9 mouse cellular contexts compared by ENCODE assay signal in genomic region chr6:117279786-117280411, GRCm38 (mm10).
A peak's percentile ranks its signal among the peaks of the same experiment; 100 is the strongest.
DNase-seq lines count a peak whose midpoint lies in the region; ATAC-seq lines count a peak whose summit lies in the region.
"Had no signal": no experiment of that assay in that cellular context is flagged by ENCODE, and none has a peak within 500 bp of the region (broad histone marks: within the 10 kb centered on the region; RNA-seq: fewer than 3 reads in every experiment).

No protein-coding gene starts in this region.

- no peak overlapping the region for H3K4me2 ChIP-seq in hindbrain, embryonic 15.5 days

- ATAC-seq in frontal cortex, adult (ENCODE audit: low TSS enrichment), result peak; percentile 69
- peak; percentile 74 for ATAC-seq in hindbrain, embryonic 15.5 days (ENCODE audit: low FRiP score, low read depth)
- no peak for ATAC-seq in CD4-positive, CD25-positive, alpha-beta regulatory T cell, adult 4 months

- H3K9me3 ChIP-seq in hindbrain, embryonic 15.5 days, result no peaks in the 10 kb centered on the region

- H3K36me3 ChIP-seq in hindbrain, embryonic 15.5 days, result no peaks in the 10 kb centered on the region

- H3K27me3 ChIP-seq in hindbrain, embryonic 15.5 days, result no peaks in the 10 kb centered on the region

- H3K4me1 ChIP-seq in hindbrain, embryonic 15.5 days (replicated peaks), result peaks cover 9% of the 10 kb centered on the region

- no peak overlapping the region for H3K27ac ChIP-seq in hindbrain, embryonic 15.5 days (replicated peaks)
- H3K27ac ChIP-seq: left cerebral cortex, adult 2 months had no signal

- DNase-seq in frontal cortex, postnatal 25 days (ENCODE audit: low spot score in 2 of 2), result no peak
- peak; percentile 17 for DNase-seq in right cerebral cortex, postnatal 25 days
- no peak for DNase-seq in right cerebral cortex, postnatal 36 days (ENCODE audit: low spot score in 2 of 2)
- no peak for DNase-seq in urinary bladder, postnatal 14 days (ENCODE audit: low spot score)
- no peak for DNase-seq in lung, postnatal 36 days

- no peak overlapping the region for H3K9ac ChIP-seq in hindbrain, embryonic 15.5 days

- no peak overlapping the region for H3K4me3 ChIP-seq in hindbrain, embryonic 15.5 days
- H3K4me3 ChIP-seq: left cerebral cortex, adult 2 months had no signal

- 47% methylated on average over 14 of the region's 14 CpGs for WGBS in hindbrain, embryonic 15.5 days
